Mouse (Mus musculus) kidney, postnatal 14 days (tissue): ENCODE measurements around the gene Gm32687.
"Not testable (repeated sequence)": the region's sequence is repeated elsewhere in the genome, so short reads cannot be mapped to it uniquely, and the experiment has no call there.

ENCODE experiments used
- DNase-seq: peaks from one replicate; pipeline ENCODE4 v3.0.0; 2022; ENCODE audit warnings: mixed read lengths

The Gm32687 gene

DNA sequence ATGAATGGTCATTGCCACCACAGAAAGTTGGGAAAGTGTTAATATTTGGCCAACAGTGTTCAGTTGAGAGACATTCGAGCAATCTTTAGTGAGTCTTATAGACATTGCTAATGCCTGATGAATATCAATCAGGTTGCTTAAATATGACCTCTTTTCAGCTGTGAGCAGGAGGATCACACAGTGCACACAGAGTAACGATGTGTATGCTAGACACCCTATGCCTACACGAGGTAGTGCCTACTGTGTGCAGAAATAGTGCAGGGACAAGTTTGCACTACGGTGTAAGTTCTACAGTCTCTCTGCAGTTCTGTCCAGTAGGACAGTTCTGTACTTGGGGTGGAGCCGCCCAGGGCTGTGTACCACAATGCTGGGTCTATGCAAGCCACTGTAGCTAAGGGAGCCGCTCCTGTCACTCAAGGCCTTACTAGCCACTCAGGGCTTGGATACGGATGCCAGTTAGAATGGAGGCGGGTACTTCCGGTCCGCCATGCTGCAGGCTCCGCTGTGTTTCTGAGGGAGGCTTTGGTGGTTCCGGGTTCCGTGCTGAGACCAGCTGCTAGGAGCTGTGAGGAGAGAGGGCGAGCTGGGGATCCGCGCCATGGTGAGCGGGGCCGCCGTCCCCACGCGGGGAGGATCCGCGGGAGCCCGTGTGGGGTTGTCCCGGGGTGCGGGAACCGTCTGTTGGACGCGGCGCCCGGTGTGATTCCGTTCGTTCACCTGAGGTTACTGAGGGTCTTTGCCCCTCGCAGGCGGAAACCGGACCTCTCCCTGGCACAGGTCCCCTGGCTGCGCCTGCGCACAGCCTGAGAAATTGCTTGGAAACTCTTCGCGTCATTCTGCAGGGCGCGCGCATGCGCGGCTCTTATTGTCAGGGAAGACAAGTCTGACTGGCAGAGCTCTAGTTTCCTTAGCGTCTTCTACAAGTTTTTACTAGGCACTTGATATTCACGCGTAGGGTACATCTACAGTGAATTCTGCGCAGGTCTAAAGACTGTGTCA lies at the start of gene Gm32687:
Gm32687 (plus strand) TSS at position 526 of the 999 bp plus-strand sequence.
- peak; percentile 0 for DNase-seq

GRCm38 (mm10) chr10:81846219-81846618 lies 17.5 kb upstream of the Gm32687 start:
- DNase-seq: not testable (repeated sequence)

DNA sequence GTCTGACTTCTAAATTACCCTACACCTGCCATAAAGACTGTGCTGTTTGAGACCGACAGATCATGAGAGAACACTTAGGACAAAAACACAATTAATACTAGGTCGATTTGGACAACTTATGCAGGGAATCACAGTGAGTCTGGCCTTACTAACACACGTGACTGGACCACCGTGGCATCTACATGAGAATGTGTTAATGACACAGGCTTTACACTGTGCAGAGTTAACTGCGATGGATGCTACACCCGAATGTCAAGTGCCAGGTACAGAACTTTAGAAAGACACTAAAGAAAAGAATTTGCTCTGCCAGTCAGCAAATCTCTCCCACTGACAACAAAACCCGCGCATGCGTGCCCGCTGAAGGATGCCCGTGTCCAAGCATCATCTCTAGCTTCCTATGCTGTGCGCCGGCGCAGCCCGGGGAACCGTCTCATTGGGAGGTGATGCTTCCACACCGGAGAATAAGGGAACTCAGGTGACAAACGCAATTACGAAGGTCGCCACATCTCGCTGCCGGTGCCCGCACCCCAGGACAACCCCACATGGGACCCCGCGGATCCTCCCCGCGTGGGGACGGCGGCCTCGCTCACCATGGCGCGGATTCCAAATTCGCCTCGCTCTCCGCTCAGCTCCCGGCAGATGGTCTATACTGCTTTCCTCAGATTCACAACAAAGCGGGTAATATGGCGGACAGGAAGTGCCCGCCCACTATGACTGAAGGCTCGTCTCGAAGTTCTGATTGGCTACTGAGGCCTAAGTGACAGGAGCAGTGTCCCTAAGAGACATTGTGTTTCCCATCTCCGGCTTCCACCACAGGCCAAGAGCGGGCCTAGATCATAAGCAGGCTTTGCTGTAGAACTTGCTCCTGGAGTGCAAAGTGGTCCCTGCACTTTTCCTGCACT lies 66.4 kb downstream of the Gm32687 start, which contains the start of gene Zfp781:
Zfp781 (minus strand) TSS at position 639 of the 902 bp plus-strand sequence.
- not testable (repeated sequence) for DNase-seq
